Mouse (Mus musculus) heart, adult 2 months (tissue): ENCODE data around the gene Lmo7.

Experiments used
- CTCF ChIP-seq: fragments of 200-600 bp; IDR thresholded peaks from 2 replicates; pipeline ENCODE4 v1.8.1; 2022; ENCODE audit warnings: antibody characterized with exemption, mild to moderate bottlenecking, moderate library complexity
- EP300 ChIP-seq: fragments of 200-500 bp; IDR thresholded peaks from 2 replicates; pipeline ENCODE4 v1.6.1; 2011; ENCODE audit warnings: low read depth, low read length, control low read depth; ENCODE audit not compliant: insufficient read depth
- POLR2A ChIP-seq: fragments of 200-500 bp; IDR thresholded peaks from 2 replicates; pipeline ENCODE4 v1.6.1; 2011; ENCODE audit warnings: mild to moderate bottlenecking, low read depth, low read length, control low read depth; ENCODE audit not compliant: insufficient read depth

- no peak for TF ChIP-seq CTCF
- TF ChIP-seq POLR2A = peak; percentile 53
- TF ChIP-seq EP300 = 0 out of 2 replicates have a peak, but pooled peaks have one; percentile 24
These were observed 154.0 kb downstream of the Lmo7 start for GRCm38 (mm10) chr14:101883787-101884186.
